ENCODE assay signal across 20 mouse cellular contexts in the genomic region with DNA sequence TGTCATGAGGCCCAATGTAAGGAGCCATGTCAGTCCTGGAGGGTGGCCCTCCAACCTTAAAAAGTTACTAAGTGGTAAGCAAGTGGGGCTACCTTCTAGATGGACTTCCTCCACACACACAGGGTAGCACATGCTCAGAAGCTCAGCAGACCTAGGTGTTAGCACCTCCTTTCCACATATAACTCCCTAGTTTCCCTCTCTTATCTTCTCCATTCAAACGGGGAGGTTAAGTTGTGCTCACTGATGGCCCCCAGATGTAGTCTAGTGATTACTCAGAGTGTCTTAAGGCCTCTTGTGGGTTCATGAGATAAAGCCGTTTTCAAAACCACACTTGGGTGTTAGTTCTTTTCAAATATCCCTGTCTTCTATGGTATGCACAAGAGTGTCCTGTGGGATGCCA.
DNase-seq lines count a peak whose midpoint lies in the region; ATAC-seq and TF ChIP-seq lines count a peak whose summit lies in the region.
"Had no signal": no experiment of that assay in that cellular context is flagged by ENCODE, and none has a peak within 500 bp of the region (broad histone marks: within the 10 kb centered on the region; RNA-seq: fewer than 3 reads in every experiment).

No protein-coding gene starts in this region.

- peaks cover 5% of the 10 kb centered on the region; the same call in 1 of the 2 replicates for H3K4me1 ChIP-seq in G1E (ENCODE audit: insufficient read depth, low read depth, low read length)
- H3K4me1 ChIP-seq in liver, embryonic 14.5 days (replicated peaks; ENCODE audit: control insufficient read depth in 2 of 2, insufficient read depth in 2 of 2, low read length in 1 of 2) = peaks cover 23 to 26% of the 10 kb centered on the region in 2 experiments
- H3K4me1 ChIP-seq in hindbrain, embryonic 13.5 days (replicated peaks) = no peaks in the 10 kb centered on the region
- H3K4me1 ChIP-seq: embryonic facial prominence, embryonic 15.5 days; heart, embryonic 15.5 days; limb, embryonic 12.5 days; neural tube, embryonic 13.5 days had no signal

- DNase-seq in heart, adult 11 months = peak; percentile 61
- DNase-seq in heart, postnatal 36 days = no peak
- DNase-seq in G1E (ENCODE audit: low spot score) (no peak), MN1 (ENCODE audit: low spot score) (no peak)
- peak; percentile 79 to 87 (median 82) for DNase-seq in liver, embryonic 14.5 days (ENCODE audit: low read depth in 3 of 3, low spot score in 3 of 3)
- no peak for DNase-seq in layer of hippocampus, postnatal 14 days (ENCODE audit: low spot score in 2 of 2)
- DNase-seq: adrenal gland, adult 8-10 months; cerebellum, postnatal 10 days; embryo, embryonic 11 days; right cerebral cortex, postnatal 25 days had no signal

- no peak overlapping the region for H3K4me3 ChIP-seq in G1E (ENCODE audit: low read depth, low read length)
- H3K4me3 ChIP-seq in liver, embryonic 14.5 days (ENCODE audit: insufficient read depth in 1 of 2, low read depth in 2 of 2, low read length in 2 of 2) = no peak overlapping the region
- no peak overlapping the region for H3K4me3 ChIP-seq in hindbrain, embryonic 13.5 days
- H3K4me3 ChIP-seq: embryonic facial prominence, embryonic 15.5 days; heart, embryonic 15.5 days; limb, embryonic 12.5 days; neural tube, embryonic 13.5 days had no signal

- no peaks in the 10 kb centered on the region for H3K36me3 ChIP-seq in G1E (replicated peaks)
- no peaks in the 10 kb centered on the region for H3K36me3 ChIP-seq in liver, embryonic 14.5 days (replicated peaks; ENCODE audit: control insufficient read depth, insufficient read depth, low read depth)
- no peaks in the 10 kb centered on the region for H3K36me3 ChIP-seq in hindbrain, embryonic 13.5 days
- H3K36me3 ChIP-seq: embryonic facial prominence, embryonic 15.5 days; heart, embryonic 15.5 days; limb, embryonic 12.5 days; neural tube, embryonic 13.5 days had no signal

- TF ChIP-seq CTCF in G1E (IDR thresholded peaks at IDR 0.05; ENCODE audit: low read depth, low read length) = no peak
- no peak for TF ChIP-seq CTCF in liver, embryonic 14.5 days (IDR thresholded peaks at IDR 0.05; ENCODE audit: low read depth)

- ATAC-seq in G1E (ENCODE audit: extremely low read depth, insufficient number of reproducible peaks, low FRiP score, poor library complexity, severe bottlenecking) = peak; percentile 57
- peak; percentile 72 for ATAC-seq in erythroblast, adult 5-6 weeks (replicated peaks; ENCODE audit: low FRiP score, poor library complexity, severe bottlenecking)
- peak; percentile 100 for ATAC-seq in liver, embryonic 14.5 days (ENCODE audit: insufficient read depth)
- ATAC-seq in hindbrain, embryonic 13.5 days (ENCODE audit: low FRiP score) = no peak
- ATAC-seq: CD4-positive, CD25-positive, alpha-beta regulatory T cell, adult 4 months; forebrain, embryonic 14.5 days; inflammation-experienced regulatory T-cells, adult 6 months; lung, postnatal 0 days had no signal

- H3K27me3 ChIP-seq in G1E (ENCODE audit: insufficient read depth, low read length) = no peaks in the 10 kb centered on the region
- H3K27me3 ChIP-seq in liver, embryonic 14.5 days (ENCODE audit: control insufficient read depth, insufficient read depth, low read length) = no peaks in the 10 kb centered on the region
- no peaks in the 10 kb centered on the region for H3K27me3 ChIP-seq in hindbrain, embryonic 13.5 days
- H3K27me3 ChIP-seq: embryonic facial prominence, embryonic 15.5 days; heart, embryonic 15.5 days; limb, embryonic 12.5 days; neural tube, embryonic 13.5 days had no signal

- H3K9me3 ChIP-seq in G1E (replicated peaks) = peaks cover 4% of the 10 kb centered on the region
- H3K9me3 ChIP-seq in liver, embryonic 14.5 days (ENCODE audit: control insufficient read depth, low read length) = no peaks in the 10 kb centered on the region
- no peaks in the 10 kb centered on the region for H3K9me3 ChIP-seq in hindbrain, embryonic 13.5 days
- H3K9me3 ChIP-seq: embryonic facial prominence, embryonic 15.5 days; heart, embryonic 15.5 days; limb, embryonic 12.5 days; neural tube, embryonic 13.5 days had no signal

- H3K9ac ChIP-seq in liver, embryonic 14.5 days (replicated peaks) = peak overlapping the region; percentile 47
- H3K9ac ChIP-seq in hindbrain, embryonic 13.5 days = no peak overlapping the region
- H3K9ac ChIP-seq: embryonic facial prominence, embryonic 15.5 days; heart, embryonic 15.5 days; limb, embryonic 12.5 days; neural tube, embryonic 13.5 days had no signal

- intact Hi-C loops in heart, postnatal 36 days (cut with DNase I) = no loop called here

- H3K27ac ChIP-seq in liver, embryonic 14.5 days = peak overlapping the region; percentile 86
- no peak overlapping the region for H3K27ac ChIP-seq in hindbrain, embryonic 13.5 days
- H3K27ac ChIP-seq: embryonic facial prominence, embryonic 15.5 days; heart, embryonic 15.5 days; limb, embryonic 12.5 days; neural tube, embryonic 13.5 days had no signal

- H3K4me2 ChIP-seq in liver, embryonic 14.5 days (ENCODE audit: low read depth) = peak overlapping the region; percentile 54
- H3K4me2 ChIP-seq in hindbrain, embryonic 13.5 days = no peak overlapping the region
- H3K4me2 ChIP-seq: embryonic facial prominence, embryonic 15.5 days; heart, embryonic 15.5 days; limb, embryonic 12.5 days; neural tube, embryonic 13.5 days had no signal

- 15% methylated on average over 2 of the region's 2 CpGs for WGBS in liver, embryonic 14.5 days (ENCODE audit: insufficient replicate concordance)
- WGBS in hindbrain, embryonic 13.5 days = 82% methylated on average over 2 of the region's 2 CpGs

- peak; percentile 98 for TF ChIP-seq EP300 in liver, embryonic 14.5 days (IDR thresholded peaks at IDR 0.05; ENCODE audit: low read depth)

Comparison
In these comparisons a context has a peak if more than half of its experiments do, and no peak if none do; other contexts are left out.
1. DNase-seq: peak in heart, adult 11 months (single experiment) and liver, embryonic 14.5 days (3 of 3); none in heart, postnatal 36 days (0 of 2), G1E (single experiment), MN1 (single experiment) and layer of hippocampus, postnatal 14 days (0 of 2).